Mouse (Mus musculus) ES-E14 (cell line): ENCODE data around the gene Tet2. TPM values are rescaled to one million over a fixed set of nuclear protein-coding genes. Genes with fewer than 3 reads are reported as not detected.
A peak's percentile ranks its signal among the peaks of the same experiment; 100 is the strongest.

Source experiments
- DNase-seq: peaks from one replicate; pipeline ENCODE4 v3.0.0-alpha.2; 2013; ENCODE audit warnings: low read depth, low spot score
- H3K27ac ChIP-seq: 2 replicates; pipeline ENCODE4 v1.5.1; 2012; ENCODE audit warnings: low read depth, mild to moderate bottlenecking, low read length, moderate library complexity, mixed read lengths; ENCODE audit not compliant: poor library complexity, insufficient read depth, severe bottlenecking
- H3K36me3 ChIP-seq: 2 replicates; pipeline ENCODE4 v1.6.1; 2012; ENCODE audit warnings: mild to moderate bottlenecking, low read length, moderate library complexity, mixed read lengths; ENCODE audit not compliant: control insufficient read depth, poor library complexity, insufficient read depth, severe bottlenecking
- H3K4me1 ChIP-seq, 2 experiments: fragments of 150-350 bp in 1 of 2; sonication (generic) in 1 of 2; 2 replicates each; pipeline ENCODE4 v1.6.1; 2012; ENCODE audit warnings: low read length in 2 of 2, mild to moderate bottlenecking in 1 of 2, mixed read lengths in 1 of 2; ENCODE audit not compliant: control insufficient read depth in 2 of 2, insufficient read depth in 2 of 2, poor library complexity in 1 of 2
- H3K4me3 ChIP-seq, 2 experiments: fragments of 150-350 bp in 1 of 2; sonication (generic) in 1 of 2; 2 replicates each; pipeline ENCODE4 v1.5.1; 2012; ENCODE audit warnings: low read length in 2 of 2, low read depth in 1 of 2, mild to moderate bottlenecking in 1 of 2, mixed read lengths in 1 of 2; ENCODE audit not compliant: insufficient read depth in 1 of 2, poor library complexity in 1 of 2, severe bottlenecking in 1 of 2
- H3K9ac ChIP-seq: 2 replicates; pipeline ENCODE4 v1.6.1; 2012; ENCODE audit warnings: low read depth, mild to moderate bottlenecking, low read length, mixed read lengths; ENCODE audit not compliant: poor library complexity, insufficient read depth, severe bottlenecking
- H3K9me3 ChIP-seq: fragments of 150-350 bp; sonication (generic); 2 replicates; pipeline ENCODE4 v1.6.1; 2012; ENCODE audit warnings: low read depth, mild to moderate bottlenecking, low read length; ENCODE audit not compliant: control insufficient read depth, insufficient read depth
- CHD2 ChIP-seq: IDR thresholded peaks from 2 replicates; pipeline ENCODE4 v1.6.1; 2014; ENCODE audit warnings: mild to moderate bottlenecking, low read depth, low read length, inconsistent platforms
- HCFC1 ChIP-seq: IDR thresholded peaks from 2 replicates; pipeline ENCODE4 v1.6.1; 2012; ENCODE audit warnings: low read length, inconsistent platforms, borderline replicate concordance; ENCODE audit not compliant: insufficient read depth
- MAFK ChIP-seq: IDR thresholded peaks from 2 replicates; pipeline ENCODE4 v1.6.1; 2014; ENCODE audit warnings: mild to moderate bottlenecking, low read depth, low read length, inconsistent platforms; ENCODE audit not compliant: insufficient read depth
- ZC3H11A ChIP-seq: IDR thresholded peaks from 2 replicates; pipeline ENCODE4 v1.6.1; 2012; ENCODE audit warnings: low read depth, mild to moderate bottlenecking, inconsistent platforms, low read length, borderline replicate concordance
- ZNF384 ChIP-seq: IDR thresholded peaks from 2 replicates; pipeline ENCODE4 v1.6.1; 2012; ENCODE audit warnings: low read depth, low read length, inconsistent platforms
- in situ Hi-C, 2 experiments: fragments of 600-800 bp; cut with MboI; formaldehyde crosslinking; loops; one replicate each; pipeline ENCODE4 v1.15.1; 2025; ENCODE audit warnings: low sequenced_read_pairs in 2 of 2, inconsistent platforms in 1 of 2; ENCODE audit not compliant: unreplicated experiment in 2 of 2
- total RNA-seq: library from RNA; depleted of rRNA; stranded (reverse); fragments of 300-350 nt; gene quantifications from 2 replicates; pipeline ENCODE4 v1.2.3, GENCODE M21; 2012

The Tet2 gene
- total RNA-seq, 1 experiment, result 86.9 TPM

GRCm38 (mm10) chr3:133579671-133580070 is 34.7 kb upstream of the Tet2 start:
- TF ChIP-seq HCFC1 (no peak), ZNF384 (no peak), CHD2 (no peak), ZC3H11A (no peak), MAFK (no peak)
- Histone ChIP-seq H3K4me1 (0 out of 4 replicates have a peak, but pooled peaks cover 0 to 4% of the 10 kb centered on the region in 2 experiments), H3K4me3 (peak overlapping the region in 1 of 2 experiments; percentile 52; a peak in 2 of 4 replicates), H3K9ac (no peak overlapping the region), H3K9me3 (no peaks in the 10 kb centered on the region), H3K36me3 (no peaks in the 10 kb centered on the region), H3K27ac (no peak overlapping the region)
- DNase-seq, result no peak
- in situ Hi-C loops, result no loop called here

- Histone ChIP-seq H3K9me3 (no peaks in the 10 kb centered on the region), H3K27ac (no peak overlapping the region), H3K4me3 (peak overlapping the region in 1 of 2 experiments; percentile 52; a peak in 2 of 4 replicates), H3K36me3 (no peaks in the 10 kb centered on the region), H3K4me1 (0 out of 4 replicates have a peak, but pooled peaks cover 0 to 4% of the 10 kb centered on the region in 2 experiments), H3K9ac (no peak overlapping the region)
- TF ChIP-seq ZNF384, result no peak
- TF ChIP-seq MAFK, result no peak
- no peak for TF ChIP-seq HCFC1
- no peak for TF ChIP-seq ZC3H11A
- TF ChIP-seq CHD2, result no peak
- in situ Hi-C loops, result no loop called here
- DNase-seq, result no peak
Observed at GRCm38 (mm10) chr3:133579140-133579539, 34.2 kb upstream of the Tet2 start.

- Histone ChIP-seq H3K27ac (no peak overlapping the region), H3K36me3 (no peaks in the 10 kb centered on the region), H3K9ac (no peak overlapping the region), H3K9me3 (no peaks in the 10 kb centered on the region), H3K4me1 (0 out of 4 replicates have a peak, but pooled peaks cover 0 to 6% of the 10 kb centered on the region in 2 experiments), H3K4me3 (no peak overlapping the region)
- DNase-seq, result no peak
- no peak for TF ChIP-seq CHD2
- TF ChIP-seq ZNF384, result no peak
- TF ChIP-seq HCFC1, result no peak
- no peak for TF ChIP-seq MAFK
- no peak for TF ChIP-seq ZC3H11A
- in situ Hi-C loops, result no loop called here
Observed at GRCm38 (mm10) chr3:133574969-133575368, 30.0 kb upstream of the Tet2 start.

GRCm38 (mm10) chr3:133571961-133572360 is 27.0 kb upstream of the Tet2 start:
- Histone ChIP-seq H3K9me3 (no peaks in the 10 kb centered on the region), H3K27ac (no peak overlapping the region), H3K36me3 (no peaks in the 10 kb centered on the region), H3K9ac (no peak overlapping the region), H3K4me1 (0 out of 4 replicates have a peak, but pooled peaks cover 0 to 2% of the 10 kb centered on the region in 2 experiments), H3K4me3 (no peak overlapping the region)
- TF ChIP-seq HCFC1 (no peak), ZNF384 (no peak), CHD2 (no peak), MAFK (no peak), ZC3H11A (no peak)
- in situ Hi-C loops, result no loop called here
- no peak for DNase-seq
